ENCODE assay signal across 8 mouse cellular contexts in genomic region chrX:153832606-153833005, GRCm38 (mm10). TPM values are rescaled to one million over a fixed set of nuclear protein-coding genes. Genes with fewer than 3 reads are reported as not detected.
A peak's percentile ranks its signal among the peaks of the same experiment; 100 is the strongest.
DNase-seq lines count a peak whose midpoint lies in the region; ATAC-seq and TF ChIP-seq lines count a peak whose summit lies in the region.

No protein-coding gene starts in this region.

- H3K4me1 ChIP-seq in forebrain, embryonic 15.5 days = no peaks in the 10 kb centered on the region
- no peaks in the 10 kb centered on the region for H3K4me1 ChIP-seq in liver, embryonic 14.5 days (replicated peaks; ENCODE audit: control insufficient read depth in 2 of 2, insufficient read depth in 2 of 2, low read length in 1 of 2)

- H3K9me3 ChIP-seq in forebrain, embryonic 15.5 days = no peaks in the 10 kb centered on the region
- no peaks in the 10 kb centered on the region for H3K9me3 ChIP-seq in liver, embryonic 14.5 days (ENCODE audit: control insufficient read depth, low read length)

- DNase-seq in left cerebral cortex, adult 18-20 months (ENCODE audit: low spot score in 2 of 2) = peak; percentile 10 to 12
- no peak for DNase-seq in left cerebral cortex, postnatal 4 days
- DNase-seq in liver, embryonic 14.5 days (ENCODE audit: low read depth in 3 of 3, low spot score in 3 of 3) = no peak
- DNase-seq in adrenal gland, adult (ENCODE audit: inconsistent age in 2 of 2, low spot score in 1 of 2) = no peak
- no peak for DNase-seq in urinary bladder, postnatal 25 days (ENCODE audit: low spot score)

- H3K4me3 ChIP-seq in forebrain, embryonic 15.5 days = peak overlapping the region; percentile 56
- H3K4me3 ChIP-seq in liver, embryonic 14.5 days (ENCODE audit: insufficient read depth in 1 of 2, low read depth in 2 of 2, low read length in 2 of 2) = peak overlapping the region; percentile 31 to 53; a peak in 3 of 4 replicates

- H3K27ac ChIP-seq in forebrain, embryonic 15.5 days (replicated peaks) = peak overlapping the region; percentile 69
- H3K27ac ChIP-seq in liver, embryonic 14.5 days = no peak overlapping the region

- H3K27me3 ChIP-seq in forebrain, embryonic 15.5 days = no peaks in the 10 kb centered on the region
- no peaks in the 10 kb centered on the region for H3K27me3 ChIP-seq in liver, embryonic 14.5 days (ENCODE audit: control insufficient read depth, insufficient read depth, low read length)

- ATAC-seq in common myeloid progenitor, adult 5-6 weeks (replicated peaks; ENCODE audit: low read depth, poor library complexity, severe bottlenecking) = peak; percentile 32; the same call in 1 of the 2 replicates
- peak; percentile 82 for ATAC-seq in forebrain, embryonic 15.5 days (replicated peaks)
- ATAC-seq in liver, embryonic 14.5 days (ENCODE audit: insufficient read depth) = no peak
- no peak for ATAC-seq in granulocyte monocyte progenitor cell, adult 5-6 weeks (replicated peaks; ENCODE audit: poor library complexity, severe bottlenecking)

- H3K4me2 ChIP-seq in forebrain, embryonic 15.5 days (replicated peaks) = peak overlapping the region; percentile 48
- peak overlapping the region; percentile 33 for H3K4me2 ChIP-seq in liver, embryonic 14.5 days (ENCODE audit: low read depth)

- no peak for TF ChIP-seq CTCF in liver, embryonic 14.5 days (IDR thresholded peaks at IDR 0.05; ENCODE audit: low read depth)

- 31% methylated on average over 14 of the region's 14 CpGs for WGBS in forebrain, embryonic 15.5 days
- 21% methylated on average over 14 of the region's 14 CpGs for WGBS in liver, embryonic 14.5 days (ENCODE audit: insufficient replicate concordance)

- H3K9ac ChIP-seq in forebrain, embryonic 15.5 days (replicated peaks) = peak overlapping the region; percentile 63
- H3K9ac ChIP-seq in liver, embryonic 14.5 days (replicated peaks) = no peak overlapping the region

- H3K36me3 ChIP-seq in forebrain, embryonic 15.5 days = no peaks in the 10 kb centered on the region
- no peaks in the 10 kb centered on the region for H3K36me3 ChIP-seq in liver, embryonic 14.5 days (replicated peaks; ENCODE audit: control insufficient read depth, insufficient read depth, low read depth)

- no peak for TF ChIP-seq EP300 in liver, embryonic 14.5 days (IDR thresholded peaks at IDR 0.05; ENCODE audit: low read depth)

- intact Hi-C loops in left cerebral cortex, postnatal 4 days (cut with DNase I) = no loop called here

RNA-seq across cellular contexts. Expression of gene Spin2c, which starts 0.6 kb away (rescaled TPM):
- total RNA-seq in left cerebral cortex, adult 18-20 months (2021) = 1 to 10 TPM; 6.6 to 9.4 TPM
- 10 to 100 TPM; 10.3 to 11.4 TPM for total RNA-seq in left cerebral cortex, postnatal 4 days (2021)
- 1.3 TPM in 1 of 2 replicates, not detected in the other for total RNA-seq in common myeloid progenitor, adult 5-6 weeks (2017)
- polyA plus RNA-seq in forebrain, embryonic 15.5 days (2015; fragmentation: Nextera tagmentation; extraction: Ambion mirVana) = 22.1 and 25.1 TPM in 2 replicates
- 0.49 and 0.83 TPM in 2 replicates for polyA plus RNA-seq in liver, embryonic 14.5 days (2012; rRNA removed)
- polyA plus RNA-seq in liver, embryonic 14.5 days (2014; fragmentation: Nextera tagmentation; extraction: Ambion mirVana) = 2.1 and 2.2 TPM in 2 replicates
- 1.1 TPM in 1 of 2 replicates, not detected in the other for total RNA-seq in granulocyte monocyte progenitor cell, adult 5-6 weeks (2014; fragmentation: Nextera tagmentation)
- total RNA-seq in granulocyte monocyte progenitor cell, adult 5-6 weeks (2017) = not detected in 2 replicates

Comparison
In these comparisons a context has a peak if more than half of its experiments do, and no peak if none do; other contexts are left out.
1. DNase-seq: peak in left cerebral cortex, adult 18-20 months (2 of 2); none in left cerebral cortex, postnatal 4 days (single experiment), liver, embryonic 14.5 days (0 of 3), adrenal gland, adult (0 of 2) and urinary bladder, postnatal 25 days (single experiment).
2. ATAC-seq: peak in common myeloid progenitor, adult 5-6 weeks (single experiment) and forebrain, embryonic 15.5 days (single experiment); none in liver, embryonic 14.5 days (single experiment) and granulocyte monocyte progenitor cell, adult 5-6 weeks (single experiment).